Mouse (Mus musculus) lung, postnatal 0 days (tissue): ENCODE measurements around the gene C1s2.

Experiments used
- CTCF ChIP-seq: IDR thresholded peaks from 2 replicates; pipeline ENCODE4 v1.5.1; 2016; ENCODE audit warnings: antibody characterized with exemption, mild to moderate bottlenecking
- EP300 ChIP-seq: IDR thresholded peaks from 2 replicates; pipeline ENCODE4 v1.6.1; 2016; ENCODE audit warnings: antibody characterized with exemption, mild to moderate bottlenecking, control low read depth

DNA sequence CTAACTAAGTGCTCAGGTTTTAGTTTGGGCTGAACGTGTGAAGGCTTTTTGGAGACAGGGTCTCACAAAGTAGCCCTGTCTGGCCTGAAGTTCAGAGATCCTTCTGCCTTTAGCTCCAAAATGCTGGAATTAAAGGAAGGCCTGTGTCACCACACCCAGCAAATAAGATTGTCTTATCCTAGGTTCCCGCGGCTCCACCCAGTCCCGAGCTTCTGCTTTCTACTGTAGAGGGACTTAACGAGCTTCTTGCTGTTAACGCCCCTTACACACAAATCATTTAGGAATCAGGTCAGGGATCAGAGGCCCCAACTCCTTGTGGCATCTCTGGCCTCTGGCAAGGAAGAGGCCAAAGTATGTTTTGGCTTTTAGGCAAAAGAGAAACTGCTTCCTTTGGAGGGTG lies 36.2 kb upstream of the C1s2 start:
- no peak for TF ChIP-seq CTCF
- no peak for TF ChIP-seq EP300
